Mouse (Mus musculus) cerebellum, adult 9-10 months (tissue): ENCODE measurements around the gene Krt9.

Experiments used
- DNase-seq: peaks from one replicate; pipeline ENCODE4 v3.0.0; 2022

Krt9 gene

GRCm38 (mm10) chr11:100148615-100149330, 44.3 kb downstream of the Krt9 start, which contains the start of gene Krt19:
Krt19 (minus strand) TSS chr11:100148665.
- DNase-seq = no peak

- DNase-seq = no peak
Observed at GRCm38 (mm10) chr11:100147566-100148353, 45.3 kb downstream of the Krt9 start.

GRCm38 (mm10) chr11:100145858-100146560, 47.0 kb downstream of the Krt9 start:
- DNase-seq = no peak

- no peak for DNase-seq
Observed at GRCm38 (mm10) chr11:100145104-100145503, 47.9 kb downstream of the Krt9 start.

- no peak for DNase-seq
Observed at GRCm38 (mm10) chr11:100140966-100141365, 52.1 kb downstream of the Krt9 start.

GRCm38 (mm10) chr11:100139391-100139790, 53.7 kb downstream of the Krt9 start:
- DNase-seq = no peak

- DNase-seq = no peak
Observed at GRCm38 (mm10) chr11:100138809-100139208, 54.2 kb downstream of the Krt9 start.

GRCm38 (mm10) chr11:100137693-100138092, 55.4 kb downstream of the Krt9 start:
- DNase-seq = no peak
